Mouse (Mus musculus): ENCODE results near the gene Zfp710. TPM values are rescaled to one million over a fixed set of nuclear protein-coding genes. Genes with fewer than 3 reads are reported as not detected.

The Zfp710 gene
- polyA plus RNA-seq, 1 experiment from 2014 or later: 15.3 TPM

GRCm38 (mm10) chr7:80114451-80115223 lies 90.0 kb downstream of the Zfp710 start:
- Histone ChIP-seq H3K4me2 (ENCODE audit: low read length) (peak overlapping the region; percentile 75), H3K36me3 (ENCODE audit: insufficient read depth, low read length) (peaks cover 3% of the 10 kb centered on the region; the same call in 1 of the 2 replicates), H3K27me3 (ENCODE audit: insufficient read depth, low read length) (no peaks in the 10 kb centered on the region), H3K4me1 (replicated peaks; ENCODE audit: insufficient read depth, low read length) (peaks cover 19% of the 10 kb centered on the region; the same call in 1 of the 2 replicates), H3K9me3 (replicated peaks; ENCODE audit: low read length) (no peaks in the 10 kb centered on the region), H3K27ac (peak overlapping the region; percentile 95), H3K9ac (ENCODE audit: low read depth, low read length) (peak overlapping the region; percentile 86), H3K4me3 (replicated peaks; ENCODE audit: low read depth, low read length) (peak overlapping the region; percentile 62)
- peak; percentile 75 for ATAC-seq (replicated peaks; ENCODE audit: low FRiP score, low read depth)
- no peak for TF ChIP-seq CTCF (IDR thresholded peaks at IDR 0.05; ENCODE audit: low read depth)
- DNase-seq (ENCODE audit: low spot score): peak; percentile 96
- under 1% methylated on average over 52 of the region's 52 CpGs for WGBS

GRCm38 (mm10) chr7:80115224-80115590 lies 90.6 kb downstream of the Zfp710 start, which contains the start of gene Idh2:
Gene Idh2, minus strand, starts transcription at chr7:80115392.
- DNase-seq (ENCODE audit: low spot score): peak; percentile 95
- no peaks in the 10 kb centered on the region for H3K27me3 ChIP-seq (ENCODE audit: insufficient read depth, low read length)
- no peaks in the 10 kb centered on the region for H3K36me3 ChIP-seq (ENCODE audit: insufficient read depth, low read length)
- peak within 1 kb of the TSS; percentile 62 for H3K4me3 ChIP-seq (replicated peaks; ENCODE audit: low read depth, low read length)
- H3K4me1 ChIP-seq (replicated peaks; ENCODE audit: insufficient read depth, low read length): peaks cover 19% of the 10 kb centered on the region; the same call in 1 of the 2 replicates
- H3K4me2 ChIP-seq (ENCODE audit: low read length): peak within 1 kb of the TSS; percentile 75
- 0 out of 2 replicates have a peak, but pooled peaks have one; percentile 4 for TF ChIP-seq CTCF (IDR thresholded peaks at IDR 0.05; ENCODE audit: low read depth)
- peak within 1 kb of the TSS; percentile 95 for H3K27ac ChIP-seq
- peak; percentile 95 for ATAC-seq (replicated peaks; ENCODE audit: low FRiP score, low read depth)
- H3K9me3 ChIP-seq (replicated peaks; ENCODE audit: low read length): no peaks in the 10 kb centered on the region
- H3K9ac ChIP-seq (ENCODE audit: low read depth, low read length): peak within 1 kb of the TSS; percentile 86
- 2% methylated on average over 29 of the region's 29 CpGs for WGBS

GRCm38 (mm10) chr7:80116158-80116557 lies 91.5 kb downstream of the Zfp710 start:
- no peak overlapping the region for H3K27ac ChIP-seq
- H3K9ac ChIP-seq (ENCODE audit: low read depth, low read length): no peak overlapping the region
- H3K4me1 ChIP-seq (replicated peaks; ENCODE audit: insufficient read depth, low read length): peaks cover 19% of the 10 kb centered on the region; the same call in 1 of the 2 replicates
- no peak overlapping the region; the same call in 1 of the 2 replicates for H3K4me3 ChIP-seq (replicated peaks; ENCODE audit: low read depth, low read length)
- TF ChIP-seq CTCF (IDR thresholded peaks at IDR 0.05; ENCODE audit: low read depth): no peak
- no peaks in the 10 kb centered on the region for H3K36me3 ChIP-seq (ENCODE audit: insufficient read depth, low read length)
- peak overlapping the region; percentile 75 for H3K4me2 ChIP-seq (ENCODE audit: low read length)
- H3K9me3 ChIP-seq (replicated peaks; ENCODE audit: low read length): no peaks in the 10 kb centered on the region
- no peaks in the 10 kb centered on the region for H3K27me3 ChIP-seq (ENCODE audit: insufficient read depth, low read length)
- DNase-seq (ENCODE audit: low spot score): no peak
- ATAC-seq (replicated peaks; ENCODE audit: low FRiP score, low read depth): no peak
- WGBS: 79% methylated on average over 2 of the region's 2 CpGs

GRCm38 (mm10) chr7:80119198-80119597 lies 94.6 kb downstream of the Zfp710 start:
- 0 out of 2 replicates have a peak, but pooled peaks cover 3% of the 10 kb centered on the region for H3K4me1 ChIP-seq (replicated peaks; ENCODE audit: insufficient read depth, low read length)
- ATAC-seq (replicated peaks; ENCODE audit: low FRiP score, low read depth) (no peak), DNase-seq (ENCODE audit: low spot score) (no peak)
- H3K36me3 ChIP-seq (ENCODE audit: insufficient read depth, low read length): no peaks in the 10 kb centered on the region
- no peaks in the 10 kb centered on the region for H3K27me3 ChIP-seq (ENCODE audit: insufficient read depth, low read length)
- WGBS: 68% methylated on average over 4 of the region's 4 CpGs
- H3K4me3 ChIP-seq (replicated peaks; ENCODE audit: low read depth, low read length): no peak overlapping the region
- no peaks in the 10 kb centered on the region for H3K9me3 ChIP-seq (replicated peaks; ENCODE audit: low read length)
- no peak overlapping the region for H3K4me2 ChIP-seq (ENCODE audit: low read length)
- H3K9ac ChIP-seq (ENCODE audit: low read depth, low read length): no peak overlapping the region
- TF ChIP-seq CTCF (IDR thresholded peaks at IDR 0.05; ENCODE audit: low read depth): no peak
- H3K27ac ChIP-seq: no peak overlapping the region

GRCm38 (mm10) chr7:80121083-80121482 lies 96.5 kb downstream of the Zfp710 start:
- H3K9ac ChIP-seq (ENCODE audit: low read depth, low read length): no peak overlapping the region
- no peak for TF ChIP-seq CTCF (IDR thresholded peaks at IDR 0.05; ENCODE audit: low read depth)
- no peak for ATAC-seq (replicated peaks; ENCODE audit: low FRiP score, low read depth)
- no peaks in the 10 kb centered on the region for H3K9me3 ChIP-seq (replicated peaks; ENCODE audit: low read length)
- H3K4me3 ChIP-seq (replicated peaks; ENCODE audit: low read depth, low read length): no peak overlapping the region
- H3K27me3 ChIP-seq (ENCODE audit: insufficient read depth, low read length): no peaks in the 10 kb centered on the region
- H3K4me2 ChIP-seq (ENCODE audit: low read length): no peak overlapping the region
- no peaks in the 10 kb centered on the region for H3K36me3 ChIP-seq (ENCODE audit: insufficient read depth, low read length)
- H3K4me1 ChIP-seq (replicated peaks; ENCODE audit: insufficient read depth, low read length): no peaks in the 10 kb centered on the region
- peak; percentile 38 for DNase-seq (ENCODE audit: low spot score)
- WGBS: 47% methylated on average over 5 of the region's 5 CpGs
- no peak overlapping the region for H3K27ac ChIP-seq

- Histone ChIP-seq H3K9me3 (replicated peaks; ENCODE audit: low read length) (no peaks in the 10 kb centered on the region), H3K36me3 (ENCODE audit: insufficient read depth, low read length) (no peaks in the 10 kb centered on the region), H3K4me2 (ENCODE audit: low read length) (no peak overlapping the region), H3K4me1 (replicated peaks; ENCODE audit: insufficient read depth, low read length) (no peaks in the 10 kb centered on the region), H3K4me3 (replicated peaks; ENCODE audit: low read depth, low read length) (no peak overlapping the region), H3K27ac (no peak overlapping the region), H3K27me3 (ENCODE audit: insufficient read depth, low read length) (no peaks in the 10 kb centered on the region), H3K9ac (ENCODE audit: low read depth, low read length) (no peak overlapping the region)
- DNase-seq (ENCODE audit: low spot score) (no peak), ATAC-seq (replicated peaks; ENCODE audit: low FRiP score, low read depth) (no peak)
- WGBS: 42% methylated on average over 4 of the region's 4 CpGs
- no peak for TF ChIP-seq CTCF (IDR thresholded peaks at IDR 0.05; ENCODE audit: low read depth)
Observed at GRCm38 (mm10) chr7:80123115-80123514, 98.5 kb downstream of the Zfp710 start.
